Mouse (Mus musculus) urinary bladder, postnatal 36 days (tissue): ENCODE data around the gene Marveld2.

Source experiments
- DNase-seq, 2 experiments: peaks; one replicate each; pipeline ENCODE4 v3.0.0; 2022; ENCODE audit warnings: low spot score in 2 of 2, mixed read lengths in 1 of 2

Marveld2 gene

GRCm38 (mm10) chr13:100616181-100617087 is at the start of gene Marveld2:
Marveld2 (minus strand) TSS chr13:100616971.
- DNase-seq = peak; percentile 56 to 59

GRCm38 (mm10) chr13:100659864-100660456 is 43.2 kb upstream of the Marveld2 start:
- DNase-seq = peak in 1 of 2 experiments; percentile 40

- no peak for DNase-seq
Measured at GRCm38 (mm10) chr13:100658091-100658490, 41.3 kb upstream of the Marveld2 start.

GRCm38 (mm10) chr13:100651439-100652186 is 34.8 kb upstream of the Marveld2 start, which contains the start of gene Taf9:
Taf9 (plus strand) TSS chr13:100651579.
- no peak for DNase-seq

- DNase-seq = peak; percentile 91 to 92
Measured at GRCm38 (mm10) chr13:100650550-100651438, 34.0 kb upstream of the Marveld2 start, which contains the start of the genes Ak6 and Rad17. Ak6 (plus strand) TSS chr13:100650979. Rad17 (minus strand) TSS chr13:100651051.

- no peak for DNase-seq
Measured at GRCm38 (mm10) chr13:100648223-100648622, 31.5 kb upstream of the Marveld2 start.

- DNase-seq = no peak
Measured at GRCm38 (mm10) chr13:100642471-100643209, 25.9 kb upstream of the Marveld2 start.

GRCm38 (mm10) chr13:100634106-100634691 is 17.4 kb upstream of the Marveld2 start:
- DNase-seq = no peak

GRCm38 (mm10) chr13:100622241-100622640 is 5.5 kb upstream of the Marveld2 start:
- no peak for DNase-seq

- DNase-seq = no peak
Measured at GRCm38 (mm10) chr13:100617583-100617982, 812 bp upstream of the Marveld2 start.

GRCm38 (mm10) chr13:100612903-100613302 is 3.9 kb downstream of the Marveld2 start:
- DNase-seq = no peak

GRCm38 (mm10) chr13:100612251-100612650 is 4.5 kb downstream of the Marveld2 start:
- DNase-seq = no peak

GRCm38 (mm10) chr13:100611266-100611665 is 5.5 kb downstream of the Marveld2 start:
- DNase-seq = no peak

GRCm38 (mm10) chr13:100607756-100608155 is 9.0 kb downstream of the Marveld2 start:
- no peak for DNase-seq

- no peak for DNase-seq
Measured at GRCm38 (mm10) chr13:100605845-100606244, 10.9 kb downstream of the Marveld2 start.

GRCm38 (mm10) chr13:100603738-100604095 is 13.1 kb downstream of the Marveld2 start:
- DNase-seq = no peak

GRCm38 (mm10) chr13:100603031-100603737 is 13.6 kb downstream of the Marveld2 start:
- DNase-seq = no peak

- DNase-seq = no peak
Measured at GRCm38 (mm10) chr13:100602239-100602902, 14.4 kb downstream of the Marveld2 start.

GRCm38 (mm10) chr13:100601034-100601433 is 15.7 kb downstream of the Marveld2 start:
- peak in 1 of 2 experiments; percentile 8 for DNase-seq
